Mouse (Mus musculus): ENCODE measurements around the gene Necap2. TPM values are rescaled to one million over a fixed set of nuclear protein-coding genes. Genes with fewer than 3 reads are reported as not detected.

The Necap2 gene
- polyA plus RNA-seq, 1 experiment, result 91.5 TPM

DNA sequence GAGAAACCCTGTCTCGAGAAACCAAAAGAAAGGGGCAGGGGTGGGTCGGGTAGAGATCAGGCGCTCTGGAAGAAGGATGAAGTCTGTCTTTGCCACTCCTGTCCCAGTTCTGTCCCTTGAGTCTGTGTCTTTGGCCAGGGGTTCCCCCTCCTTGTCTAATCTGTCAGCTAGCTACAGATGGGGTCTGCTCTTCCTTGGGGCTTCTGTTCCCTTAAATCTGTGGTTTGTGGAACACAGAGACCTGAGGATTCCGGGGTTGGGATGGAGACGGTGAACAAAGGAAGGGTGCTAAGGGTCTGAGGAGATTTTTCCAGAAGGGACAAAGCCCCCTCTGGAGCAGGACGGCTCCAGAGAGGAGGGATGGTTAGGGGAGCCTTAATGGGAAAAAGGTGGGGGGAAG lies 9.9 kb upstream of the Necap2 start, which contains the start of gene Spata21:
Gene Spata21, plus strand, starts transcription at position 301 of the 400 bp plus-strand sequence.
- no peak within 1 kb of the TSS for H3K4me3 ChIP-seq (replicated peaks; ENCODE audit: control insufficient read depth, low read depth, low read length)
- WGBS, result 72% methylated on average over 6 of the region's 6 CpGs
- H3K4me1 ChIP-seq (ENCODE audit: control insufficient read depth, insufficient read depth, low read length), result no peaks in the 10 kb centered on the region
- TF ChIP-seq POLR2A (IDR thresholded peaks at IDR 0.05; ENCODE audit: borderline replicate concordance, control insufficient read depth, low read depth, low read length), result no peak
- TF ChIP-seq CTCF (IDR thresholded peaks at IDR 0.05; ENCODE audit: control insufficient read depth, insufficient read depth, low read length), result no peak
- no peak within 1 kb of the TSS for H3K27ac ChIP-seq (ENCODE audit: control insufficient read depth, insufficient read depth, low read depth, low read length, poor library complexity)

DNA sequence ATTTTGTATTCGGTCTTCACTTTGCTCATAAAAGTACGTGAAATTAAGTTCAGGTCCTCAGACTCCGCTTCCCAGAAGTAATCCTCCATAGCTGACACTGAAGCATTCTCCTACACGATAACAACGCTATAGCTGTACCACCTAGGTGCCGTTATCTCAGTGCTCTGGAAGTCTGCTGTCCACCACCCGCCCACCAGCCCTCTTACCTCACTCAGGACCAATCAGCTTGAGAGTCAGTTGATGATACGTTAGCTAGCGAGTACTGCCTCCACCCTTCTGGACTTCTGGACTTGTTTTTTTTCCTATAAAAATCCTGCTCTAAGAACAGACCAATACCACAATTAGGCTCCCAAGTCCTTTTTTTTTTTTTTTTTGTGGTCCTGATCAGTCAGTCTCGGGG lies 8.7 kb upstream of the Necap2 start:
- Histone ChIP-seq H3K4me3 (replicated peaks; ENCODE audit: control insufficient read depth, low read depth, low read length) (no peak overlapping the region), H3K4me1 (ENCODE audit: control insufficient read depth, insufficient read depth, low read length) (no peaks in the 10 kb centered on the region), H3K27ac (ENCODE audit: control insufficient read depth, insufficient read depth, low read depth, low read length, poor library complexity) (no peak overlapping the region)
- WGBS, result 82% methylated on average over 10 of the region's 10 CpGs
- TF ChIP-seq CTCF (IDR thresholded peaks at IDR 0.05; ENCODE audit: control insufficient read depth, insufficient read depth, low read length), result no peak
- no peak for TF ChIP-seq POLR2A (IDR thresholded peaks at IDR 0.05; ENCODE audit: borderline replicate concordance, control insufficient read depth, low read depth, low read length)

DNA sequence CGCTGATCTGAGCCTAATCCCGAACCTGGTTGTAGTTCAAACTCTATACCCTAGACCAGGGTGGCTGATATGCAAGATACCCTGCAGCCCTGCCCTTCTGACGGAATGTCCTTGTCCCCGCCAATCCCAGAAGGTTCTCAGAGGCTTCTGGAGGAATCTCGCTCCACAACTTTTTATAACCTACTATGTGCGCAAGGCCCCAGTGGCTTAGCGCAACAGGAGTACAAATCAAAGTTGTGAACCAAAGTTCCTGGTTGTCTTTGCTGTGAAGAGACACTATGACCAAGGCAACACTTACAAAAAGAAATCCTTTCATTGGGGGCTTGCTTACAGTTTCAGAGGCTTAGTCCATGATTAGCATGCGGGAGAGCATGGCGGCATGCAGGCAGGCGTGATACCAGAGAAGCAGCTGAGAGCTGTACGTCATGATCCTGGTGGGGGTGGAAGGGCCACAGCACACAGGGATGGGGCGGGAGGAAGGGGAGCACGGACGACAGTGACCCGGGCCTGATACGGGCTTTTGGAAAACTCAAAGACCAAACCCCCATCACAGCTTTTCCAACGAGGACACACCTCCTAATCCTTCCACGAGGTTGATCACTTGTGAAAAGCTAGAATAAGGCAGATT lies 467 bp upstream of the Necap2 start:
- WGBS, result 77% methylated on average over 18 of the region's 18 CpGs
- TF ChIP-seq POLR2A (IDR thresholded peaks at IDR 0.05; ENCODE audit: borderline replicate concordance, control insufficient read depth, low read depth, low read length) (no peak), CTCF (IDR thresholded peaks at IDR 0.05; ENCODE audit: control insufficient read depth, insufficient read depth, low read length) (no peak)
- Histone ChIP-seq H3K4me1 (ENCODE audit: control insufficient read depth, insufficient read depth, low read length) (peaks cover 2% of the 10 kb centered on the region; the same call in 1 of the 2 replicates), H3K4me3 (replicated peaks; ENCODE audit: control insufficient read depth, low read depth, low read length) (peak overlapping the region; percentile 9), H3K27ac (ENCODE audit: control insufficient read depth, insufficient read depth, low read depth, low read length, poor library complexity) (no peak overlapping the region)

DNA sequence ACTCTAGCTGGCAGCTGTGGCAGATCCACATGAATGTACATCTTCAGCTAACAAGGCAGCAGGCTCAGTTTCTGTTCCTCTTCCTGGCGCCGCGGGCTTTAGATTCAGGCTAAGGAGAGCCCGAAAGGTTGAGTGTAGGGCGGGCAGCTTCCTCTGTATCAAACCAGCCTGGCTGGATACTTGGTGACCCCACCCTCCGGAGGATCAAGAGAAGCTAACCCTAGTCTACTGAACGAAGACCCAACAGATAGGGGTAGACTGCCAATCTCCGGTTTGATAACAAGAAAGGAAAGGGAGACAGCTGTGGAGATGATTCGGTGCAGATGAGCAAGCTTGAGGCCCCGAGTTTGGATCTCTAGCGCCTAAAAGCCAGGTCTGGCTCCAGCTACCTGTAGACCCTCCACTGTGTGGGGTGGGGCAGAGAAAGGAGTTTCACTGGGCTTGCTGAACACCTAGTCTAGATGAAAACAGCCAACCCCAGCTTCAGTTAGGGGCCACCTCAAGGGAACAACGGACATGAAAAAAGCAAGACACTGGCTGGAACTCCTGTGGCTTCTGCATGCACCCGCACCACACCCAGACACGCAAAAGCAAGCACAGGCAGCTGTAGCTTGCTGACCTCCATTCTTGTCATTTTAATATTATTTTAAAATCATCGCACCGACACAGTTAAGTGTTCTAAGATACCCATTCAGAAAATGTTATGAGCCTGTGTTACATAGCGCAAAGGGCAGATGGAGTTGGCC lies 1.2 kb downstream of the Necap2 start:
- H3K4me1 ChIP-seq (ENCODE audit: control insufficient read depth, insufficient read depth, low read length), result peaks cover 2% of the 10 kb centered on the region; the same call in 1 of the 2 replicates
- 11% methylated on average over 17 of the region's 17 CpGs for WGBS
- H3K4me3 ChIP-seq (replicated peaks; ENCODE audit: control insufficient read depth, low read depth, low read length), result peak overlapping the region; percentile 99

DNA sequence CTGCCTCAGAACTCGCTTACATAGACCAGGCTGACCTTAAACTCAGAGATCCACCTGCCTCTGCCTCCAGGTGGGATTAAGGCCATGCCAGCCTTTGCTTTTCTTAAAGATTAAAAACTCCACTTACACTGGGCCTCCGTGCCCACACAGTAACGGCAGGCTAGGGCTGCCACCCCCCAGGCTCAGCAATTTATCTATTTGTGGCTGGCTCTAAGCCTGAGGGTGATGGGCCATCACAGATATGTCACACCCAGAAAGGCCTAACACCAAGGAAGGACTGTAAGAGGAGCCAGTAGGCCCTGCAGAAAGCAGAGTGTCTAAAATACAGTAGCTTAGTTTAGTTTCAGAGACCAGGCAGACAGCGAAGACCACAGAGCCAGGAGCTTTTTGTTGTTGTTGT lies 4.0 kb downstream of the Necap2 start:
- 59% methylated on average over 4 of the region's 4 CpGs for WGBS
- Histone ChIP-seq H3K27ac (ENCODE audit: control insufficient read depth, insufficient read depth, low read depth, low read length, poor library complexity) (peak overlapping the region; percentile 57), H3K4me1 (ENCODE audit: control insufficient read depth, insufficient read depth, low read length) (peaks cover 2% of the 10 kb centered on the region; the same call in 1 of the 2 replicates), H3K4me3 (replicated peaks; ENCODE audit: control insufficient read depth, low read depth, low read length) (no peak overlapping the region)
- TF ChIP-seq CTCF (IDR thresholded peaks at IDR 0.05; ENCODE audit: control insufficient read depth, insufficient read depth, low read length) (no peak), POLR2A (IDR thresholded peaks at IDR 0.05; ENCODE audit: borderline replicate concordance, control insufficient read depth, low read depth, low read length) (no peak)

More for the DNA sequence above, 1.2 kb downstream of the Necap2 start:
- TF ChIP-seq POLR2A (IDR thresholded peaks at IDR 0.05; ENCODE audit: borderline replicate concordance, control insufficient read depth, low read depth, low read length), result no peak
- no peak for TF ChIP-seq CTCF (IDR thresholded peaks at IDR 0.05; ENCODE audit: control insufficient read depth, insufficient read depth, low read length)
- H3K27ac ChIP-seq (ENCODE audit: control insufficient read depth, insufficient read depth, low read depth, low read length, poor library complexity), result peak overlapping the region; percentile 90

DNA sequence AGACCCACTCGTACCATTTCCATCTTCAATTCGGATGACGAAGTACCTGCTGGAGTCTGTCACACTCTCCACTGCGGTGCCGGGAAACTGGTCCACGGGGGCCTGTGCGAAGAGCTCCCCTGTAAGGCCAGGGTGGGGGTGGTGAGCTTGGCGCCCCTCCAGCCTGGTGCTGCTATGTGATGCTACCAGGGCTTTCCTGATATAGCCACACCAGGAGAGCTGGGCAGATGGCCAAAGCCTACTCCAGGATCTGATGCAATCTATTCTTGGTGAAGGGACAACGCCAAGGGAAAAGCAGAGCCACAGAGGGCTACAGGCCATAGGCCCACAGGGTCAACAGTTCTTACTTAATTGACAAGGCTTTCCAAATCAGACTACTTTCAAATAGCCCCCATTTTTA lies 4.5 kb downstream of the Necap2 start:
- TF ChIP-seq CTCF (IDR thresholded peaks at IDR 0.05; ENCODE audit: control insufficient read depth, insufficient read depth, low read length), result no peak
- TF ChIP-seq POLR2A (IDR thresholded peaks at IDR 0.05; ENCODE audit: borderline replicate concordance, control insufficient read depth, low read depth, low read length), result no peak
- peak overlapping the region; percentile 57 for H3K27ac ChIP-seq (ENCODE audit: control insufficient read depth, insufficient read depth, low read depth, low read length, poor library complexity)
- peaks cover 2% of the 10 kb centered on the region; the same call in 1 of the 2 replicates for H3K4me1 ChIP-seq (ENCODE audit: control insufficient read depth, insufficient read depth, low read length)
- WGBS, result 57% methylated on average over 9 of the region's 9 CpGs
- no peak overlapping the region for H3K4me3 ChIP-seq (replicated peaks; ENCODE audit: control insufficient read depth, low read depth, low read length)

DNA sequence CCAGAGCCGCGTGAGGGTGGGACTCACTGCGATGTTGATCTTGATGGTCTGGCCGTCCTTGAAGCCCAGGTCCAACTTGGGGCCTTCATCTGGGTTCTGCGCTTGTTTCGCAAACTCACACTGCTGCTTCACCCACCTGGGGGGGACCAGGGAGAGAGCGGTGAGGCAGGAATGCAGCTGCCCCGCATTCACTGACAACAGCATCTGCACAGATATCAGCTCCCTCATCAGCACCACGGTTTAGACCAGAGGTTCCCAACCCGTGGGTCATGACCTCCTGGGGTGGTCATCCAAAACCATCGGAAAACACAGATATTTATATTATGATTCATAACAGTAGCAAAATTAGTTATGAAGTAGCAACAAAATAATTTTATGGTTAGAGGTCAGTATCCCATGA lies 5.7 kb downstream of the Necap2 start:
- no peak overlapping the region for H3K27ac ChIP-seq (ENCODE audit: control insufficient read depth, insufficient read depth, low read depth, low read length, poor library complexity)
- TF ChIP-seq POLR2A (IDR thresholded peaks at IDR 0.05; ENCODE audit: borderline replicate concordance, control insufficient read depth, low read depth, low read length) (no peak), CTCF (IDR thresholded peaks at IDR 0.05; ENCODE audit: control insufficient read depth, insufficient read depth, low read length) (no peak)
- 92% methylated on average over 11 of the region's 11 CpGs for WGBS
- H3K4me1 ChIP-seq (ENCODE audit: control insufficient read depth, insufficient read depth, low read length), result peaks cover 2% of the 10 kb centered on the region; the same call in 1 of the 2 replicates
- no peak overlapping the region for H3K4me3 ChIP-seq (replicated peaks; ENCODE audit: control insufficient read depth, low read depth, low read length)

DNA sequence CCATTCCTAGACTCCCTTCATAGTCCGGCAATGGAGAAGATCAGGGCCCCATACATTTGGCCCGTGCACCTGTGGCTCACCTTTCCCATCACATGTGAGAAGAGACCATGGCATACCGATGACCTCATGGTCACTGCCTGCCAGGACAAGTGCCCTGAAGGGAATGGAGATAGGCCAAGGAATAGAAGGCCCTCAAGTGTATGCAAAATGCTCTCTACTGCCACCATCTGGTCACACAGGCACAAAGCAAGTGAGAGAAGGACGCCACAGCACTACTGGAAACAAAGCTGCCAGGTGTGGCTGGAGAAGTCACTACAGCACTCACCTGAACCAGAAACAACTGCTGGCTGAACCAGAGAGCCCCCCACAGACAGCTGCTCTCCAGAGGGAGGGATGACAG lies 8.4 kb downstream of the Necap2 start:
- Histone ChIP-seq H3K27ac (ENCODE audit: control insufficient read depth, insufficient read depth, low read depth, low read length, poor library complexity) (no peak overlapping the region), H3K4me3 (replicated peaks; ENCODE audit: control insufficient read depth, low read depth, low read length) (no peak overlapping the region), H3K4me1 (ENCODE audit: control insufficient read depth, insufficient read depth, low read length) (no peaks in the 10 kb centered on the region)
- TF ChIP-seq CTCF (IDR thresholded peaks at IDR 0.05; ENCODE audit: control insufficient read depth, insufficient read depth, low read length), result peak; percentile 81
- no peak for TF ChIP-seq POLR2A (IDR thresholded peaks at IDR 0.05; ENCODE audit: borderline replicate concordance, control insufficient read depth, low read depth, low read length)
- WGBS, result 56% methylated on average over 4 of the region's 4 CpGs

Measured in bone marrow, adult 2 months (tissue).